Mouse (Mus musculus) cortical plate, adult 2 months (tissue): ENCODE measurements at regions not wholly inside any gene's neighbourhood (a gene's known extent, or its start where the extent isn't known, plus 50 kb on each side); places are given as distances from the start of the nearest gene placed in this dataset.

Source experiments
- CTCF ChIP-seq: fragments of 200-500 bp; IDR thresholded peaks from 2 replicates; pipeline ENCODE4 v1.5.1; 2011; ENCODE audit warnings: mild to moderate bottlenecking, control low read depth, low read length; ENCODE audit not compliant: insufficient read depth; ENCODE audit errors: extremely low read depth
- POLR2A ChIP-seq: fragments of 200-500 bp; IDR thresholded peaks from 2 replicates; pipeline ENCODE4 v1.6.1; 2011; ENCODE audit warnings: mild to moderate bottlenecking, low read length, control low read depth; ENCODE audit not compliant: insufficient read depth; ENCODE audit errors: extremely low read depth

GRCm38 (mm10) chr8:79491156-79491698 is 91.9 kb upstream of the Smad1 start:
- TF ChIP-seq CTCF: no peak
- no peak for TF ChIP-seq POLR2A
